Mouse (Mus musculus) forebrain, postnatal 0 days (tissue): ENCODE data around the gene Cyp4a32. TPM values are rescaled to one million over a fixed set of nuclear protein-coding genes. Genes with fewer than 3 reads are reported as not detected.
"Not testable (repeated sequence)": the region's sequence is repeated elsewhere in the genome, so short reads cannot be mapped to it uniquely, and the experiment has no call there.

Experiments used
- ATAC-seq: fragments of 200-750 bp; cut with Nextera tagmentation; 2 replicates; pipeline ENCODE4 v1.8.0; 2017; ENCODE audit warnings: mild to moderate bottlenecking, moderate library complexity
- DNase-seq: peaks from one replicate; pipeline ENCODE4 v3.0.0-alpha.2; 2015
- H3K27ac ChIP-seq: fragments of 300-500 bp; sonication (generic); 2 replicates; pipeline ENCODE4 v1.5.1; 2014; ENCODE audit warnings: low read depth, mild to moderate bottlenecking, antibody characterized with exemption, low read length, moderate library complexity, mixed read lengths
- H3K27me3 ChIP-seq: fragments of 300-500 bp; sonication (generic); 2 replicates; pipeline ENCODE4 v1.6.1; 2014; ENCODE audit warnings: mild to moderate bottlenecking, low read length, mixed read lengths; ENCODE audit not compliant: insufficient read depth
- H3K36me3 ChIP-seq: fragments of 300-500 bp; sonication (generic); 2 replicates; pipeline ENCODE4 v1.6.1; 2014; ENCODE audit warnings: mild to moderate bottlenecking, moderate library complexity; ENCODE audit not compliant: insufficient read depth
- H3K4me1 ChIP-seq: fragments of 300-500 bp; sonication (generic); 2 replicates; pipeline ENCODE4 v1.6.1; 2014; ENCODE audit warnings: antibody characterized with exemption; ENCODE audit not compliant: insufficient read depth
- H3K4me2 ChIP-seq: fragments of 300-500 bp; sonication (generic); 2 replicates; pipeline ENCODE4 v1.6.1; 2014; ENCODE audit warnings: low read depth, mild to moderate bottlenecking, moderate library complexity
- H3K4me3 ChIP-seq: fragments of 300-500 bp; sonication (generic); 2 replicates; pipeline ENCODE4 v1.5.1; 2014; ENCODE audit warnings: low read depth, low read length, mixed read lengths
- H3K9ac ChIP-seq: fragments of 300-500 bp; sonication (generic); 2 replicates; pipeline ENCODE4 v1.6.1; 2014; ENCODE audit warnings: mild to moderate bottlenecking
- H3K9me3 ChIP-seq: fragments of 300-500 bp; sonication (generic); 2 replicates; pipeline ENCODE4 v1.6.1; 2016; ENCODE audit warnings: low read length
- CTCF ChIP-seq: sonication (generic); IDR thresholded peaks from 2 replicates; pipeline ENCODE4 v1.5.1; 2016; ENCODE audit warnings: antibody characterized with exemption, control low read depth, low read depth
- WGBS: fragments of 180-500 bp; shearing (Covaris S2); extraction: QIAGEN DNeasy Blood & Tissue Kit; methylation state at CpG from one replicate; pipeline ENCODE4 v1.1.7; 2014; 5-methylcytosine and 5-hydroxymethylcytosine counted together
- polyA plus RNA-seq: library from polyadenylated mRNA; unstranded; fragments of >200 nt; fragmentation: Nextera tagmentation; extraction: Ambion mirVana; gene quantifications from 2 replicates; pipeline ENCODE4 v1.2.1, GENCODE M21; 2015
- total RNA-seq: library from RNA; depleted of rRNA; stranded (reverse); fragments of >200 nt; gene quantifications from 2 replicates; pipeline ENCODE4 v1.2.3, GENCODE M21; 2014

Gene Cyp4a32
- total and polyA plus RNA-seq, 2 experiments from 2014 or later, result not detected

DNA sequence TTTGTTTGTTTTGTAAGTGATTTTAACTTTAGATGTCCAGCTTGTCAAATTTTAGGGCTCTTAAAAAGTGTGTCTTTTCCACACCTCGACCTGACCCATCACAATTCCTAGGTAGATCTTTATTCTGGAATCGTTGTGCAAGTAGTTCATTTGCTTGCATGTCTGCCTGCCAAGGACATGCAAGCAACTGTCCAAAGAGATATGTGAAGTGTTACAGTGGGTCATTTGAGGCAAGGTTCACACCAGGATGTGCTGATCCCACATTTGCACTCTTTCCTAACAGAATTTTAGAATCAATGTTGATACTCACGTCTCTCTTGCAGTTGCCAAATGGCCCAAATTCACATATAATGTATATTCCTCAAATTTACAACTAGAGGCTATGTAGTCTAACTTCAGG, 25.5 kb upstream of the Cyp4a32 start:
- Histone ChIP-seq H3K36me3 (no peaks in the 10 kb centered on the region), H3K4me1 (no peaks in the 10 kb centered on the region), H3K9ac (no peak overlapping the region), H3K27me3 (no peaks in the 10 kb centered on the region), H3K27ac (no peak overlapping the region), H3K4me2 (no peak overlapping the region), H3K9me3 (no peaks in the 10 kb centered on the region), H3K4me3 (no peak overlapping the region)
- TF ChIP-seq CTCF, result no peak
- 80% methylated on average over 3 of the region's 3 CpGs for WGBS
- DNase-seq, result no peak
- ATAC-seq, result no peak

DNA sequence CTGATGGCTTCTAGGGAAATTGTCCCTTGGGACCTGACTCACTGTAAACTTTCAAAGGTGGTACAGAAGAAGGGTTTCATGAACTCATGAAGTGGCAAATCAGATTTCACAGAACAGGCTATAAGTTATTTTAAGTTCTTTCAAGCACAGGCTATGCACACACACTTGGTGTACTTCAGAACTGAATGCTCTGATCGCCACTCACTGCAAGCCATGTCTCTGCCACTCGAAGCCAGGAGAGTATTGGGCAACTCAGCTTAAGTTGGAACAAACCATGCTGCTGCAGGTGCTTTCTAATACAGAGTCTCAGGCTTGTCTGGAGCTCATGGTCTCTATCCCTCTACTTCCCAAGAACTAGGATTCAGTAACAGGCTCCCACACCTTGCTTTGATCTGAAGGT, 25.0 kb upstream of the Cyp4a32 start:
- DNase-seq (no peak), ATAC-seq (no peak)
- no peak overlapping the region for H3K4me2 ChIP-seq
- no peak for TF ChIP-seq CTCF
- no peak overlapping the region for H3K27ac ChIP-seq
- no peaks in the 10 kb centered on the region for H3K4me1 ChIP-seq
- H3K4me3 ChIP-seq, result no peak overlapping the region
- H3K9ac ChIP-seq, result no peak overlapping the region
- no peaks in the 10 kb centered on the region for H3K9me3 ChIP-seq
- WGBS, result 86% methylated on average over 2 of the region's 2 CpGs
- no peaks in the 10 kb centered on the region for H3K27me3 ChIP-seq
- H3K36me3 ChIP-seq, result no peaks in the 10 kb centered on the region

DNA sequence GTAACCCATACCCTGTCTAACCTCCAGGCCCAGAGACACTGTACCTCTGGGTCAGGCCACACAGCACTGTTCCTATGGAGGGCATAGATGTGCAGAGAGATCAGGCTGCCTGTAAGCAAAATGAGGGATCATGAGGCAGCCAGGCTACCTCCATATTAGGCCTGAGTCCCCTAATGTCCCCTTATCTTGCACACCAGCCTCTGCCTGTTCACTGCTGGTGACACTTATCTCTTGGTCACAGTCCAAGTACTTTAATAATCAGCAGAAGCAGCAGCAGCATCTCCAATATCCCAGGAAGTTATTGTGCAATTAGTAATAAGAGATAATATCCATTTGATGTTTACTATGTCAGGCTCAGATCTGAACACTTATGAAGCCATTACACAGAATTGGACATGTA, 17.7 kb upstream of the Cyp4a32 start:
- no peak for TF ChIP-seq CTCF
- H3K9ac ChIP-seq, result no peak overlapping the region
- no peaks in the 10 kb centered on the region for H3K4me1 ChIP-seq
- H3K4me3 ChIP-seq, result no peak overlapping the region
- no peaks in the 10 kb centered on the region for H3K9me3 ChIP-seq
- ATAC-seq (no peak), DNase-seq (no peak)
- no peak overlapping the region for H3K4me2 ChIP-seq
- no peak overlapping the region for H3K27ac ChIP-seq
- H3K36me3 ChIP-seq, result no peaks in the 10 kb centered on the region
- no peaks in the 10 kb centered on the region for H3K27me3 ChIP-seq

GRCm38 (mm10) chr4:115596357-115596756, 4.4 kb upstream of the Cyp4a32 start:
- no peak for TF ChIP-seq CTCF
- ATAC-seq, result no peak
- WGBS, result 92% methylated on average over 1 of the region's 1 CpGs

DNA sequence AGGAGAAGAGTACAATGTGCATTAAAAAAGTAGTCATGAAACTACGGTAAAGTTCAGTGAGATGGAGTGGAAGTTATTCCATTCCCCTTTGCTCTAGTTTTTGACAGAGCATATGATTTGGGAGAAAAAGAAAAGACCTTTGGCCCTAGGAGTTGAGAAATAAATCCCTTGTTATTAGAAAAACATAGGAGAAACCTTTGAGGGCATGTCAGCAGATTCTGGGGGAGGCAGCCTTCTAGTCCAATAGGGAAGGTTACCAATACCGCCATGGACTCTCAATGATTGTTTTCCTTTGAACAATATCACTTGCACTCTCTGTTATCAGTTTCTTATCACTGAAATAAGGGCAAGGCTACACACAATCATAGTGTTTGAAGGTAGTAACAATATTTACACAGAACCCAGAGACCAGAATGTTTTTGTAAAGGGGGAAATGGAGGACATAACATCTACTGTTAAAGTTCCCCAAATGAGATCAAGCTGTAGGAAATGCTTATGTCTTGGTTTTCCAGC, 3.9 kb upstream of the Cyp4a32 start:
- Histone ChIP-seq H3K4me2 (no peak overlapping the region), H3K4me3 (no peak overlapping the region), H3K27ac (no peak overlapping the region), H3K36me3 (no peaks in the 10 kb centered on the region), H3K9me3 (no peaks in the 10 kb centered on the region), H3K9ac (no peak overlapping the region), H3K4me1 (no peaks in the 10 kb centered on the region), H3K27me3 (no peaks in the 10 kb centered on the region)
- ATAC-seq (no peak), DNase-seq (no peak)
- 87% methylated on average over 2 of the region's 2 CpGs for WGBS
- TF ChIP-seq CTCF, result no peak

More at GRCm38 (mm10) chr4:115596357-115596756, 4.4 kb upstream of the Cyp4a32 start:
- no peak overlapping the region for H3K4me2 ChIP-seq
- H3K36me3 ChIP-seq, result no peaks in the 10 kb centered on the region
- no peaks in the 10 kb centered on the region for H3K4me1 ChIP-seq
- no peaks in the 10 kb centered on the region for H3K9me3 ChIP-seq
- no peaks in the 10 kb centered on the region for H3K27me3 ChIP-seq
- H3K27ac ChIP-seq, result no peak overlapping the region
- no peak for DNase-seq
- no peak overlapping the region for H3K9ac ChIP-seq
- no peak overlapping the region for H3K4me3 ChIP-seq

GRCm38 (mm10) chr4:115614005-115614404, 13.2 kb downstream of the Cyp4a32 start:
- H3K9me3 ChIP-seq, result no peaks in the 10 kb centered on the region
- no peak overlapping the region for H3K9ac ChIP-seq
- H3K27ac ChIP-seq, result no peak overlapping the region
- no peak for TF ChIP-seq CTCF
- no peak overlapping the region for H3K4me3 ChIP-seq
- DNase-seq (no peak), ATAC-seq (no peak)
- H3K4me1 ChIP-seq, result no peaks in the 10 kb centered on the region
- no peak overlapping the region for H3K4me2 ChIP-seq
- no peaks in the 10 kb centered on the region for H3K36me3 ChIP-seq
- no peaks in the 10 kb centered on the region for H3K27me3 ChIP-seq

GRCm38 (mm10) chr4:115625560-115625959, 24.8 kb downstream of the Cyp4a32 start:
- not testable (repeated sequence) for H3K9ac ChIP-seq, H3K4me2 ChIP-seq, ATAC-seq, H3K27me3 ChIP-seq, DNase-seq, H3K27ac ChIP-seq, H3K36me3 ChIP-seq, H3K9me3 ChIP-seq, H3K4me3 ChIP-seq, H3K4me1 ChIP-seq
- 100% methylated on average over 2 of the region's 3 CpGs for WGBS
